Mouse (Mus musculus) layer of hippocampus, adult 2 months (tissue): Measurements from ENCODE around the gene Gm42420. TPM values are rescaled to one million over a fixed set of nuclear protein-coding genes. Genes with fewer than 3 reads are reported as not detected.

ENCODE experiments used
- DNase-seq, 2 experiments: peaks; one replicate each; pipeline ENCODE4 v3.0.0; 2022; ENCODE audit warnings: low spot score in 2 of 2
- H3K27ac ChIP-seq: fragments of 200-600 bp; 2 replicates; pipeline ENCODE4 v1.8.1; 2022
- H3K4me3 ChIP-seq: fragments of 200-600 bp; 2 replicates; pipeline ENCODE4 v1.8.1; 2022; ENCODE audit warnings: mild to moderate bottlenecking
- CTCF ChIP-seq: fragments of 200-600 bp; conservative IDR thresholded peaks from 2 replicates; pipeline ENCODE4 v1.8.1; 2022; ENCODE audit warnings: antibody characterized with exemption, mild to moderate bottlenecking, moderate library complexity
- long read RNA-seq, 2 experiments: library from polyadenylated mRNA; stranded (forward); transcript quantifications; one replicate each; pipeline ENCODE4 v2.0.0; 2021; ENCODE audit warnings: borderline mapping rate in 2 of 2
- total RNA-seq, 2 experiments: library from RNA; stranded (reverse); gene quantifications; 2 replicates each; pipeline ENCODE4 v1.2.3; 2021

Gene Gm42420
- total RNA-seq, result not detected
- long read RNA-seq, experiment 1, result 0 reads
- long read RNA-seq, experiment 2, result 0 reads

- H3K27ac ChIP-seq, result no peak within 1 kb of the TSS
- no peak for DNase-seq
- TF ChIP-seq CTCF, result no peak
- H3K4me3 ChIP-seq, result no peak within 1 kb of the TSS
Observed at GRCm38 (mm10) chr6:39585517-39585916, at the start of gene Gm42420. Gene Gm42420, plus strand, starts transcription at chr6:39585753.

GRCm38 (mm10) chr6:39536621-39537020 lies 48.9 kb upstream of the Gm42420 start:
- H3K4me3 ChIP-seq, result no peak overlapping the region
- TF ChIP-seq CTCF, result no peak
- DNase-seq, result no peak
- H3K27ac ChIP-seq, result no peak overlapping the region

GRCm38 (mm10) chr6:39537276-39537675 lies 48.3 kb upstream of the Gm42420 start:
- no peak for TF ChIP-seq CTCF
- Histone ChIP-seq H3K27ac (no peak overlapping the region), H3K4me3 (no peak overlapping the region)
- no peak for DNase-seq

GRCm38 (mm10) chr6:39538227-39538626 lies 47.3 kb upstream of the Gm42420 start:
- DNase-seq, result no peak
- Histone ChIP-seq H3K27ac (no peak overlapping the region), H3K4me3 (no peak overlapping the region)
- no peak for TF ChIP-seq CTCF

GRCm38 (mm10) chr6:39539679-39540155 lies 45.8 kb upstream of the Gm42420 start:
- DNase-seq, result no peak
- 0 out of 2 replicates have a peak overlapping the region, but pooled peaks have one; percentile 2 for H3K27ac ChIP-seq

GRCm38 (mm10) chr6:39540563-39540962 lies 45.0 kb upstream of the Gm42420 start:
- DNase-seq, result no peak
- TF ChIP-seq CTCF, result no peak
- Histone ChIP-seq H3K27ac (no peak overlapping the region), H3K4me3 (no peak overlapping the region)

More at GRCm38 (mm10) chr6:39539679-39540155, 45.8 kb upstream of the Gm42420 start:
- H3K4me3 ChIP-seq, result no peak overlapping the region
- no peak for TF ChIP-seq CTCF

GRCm38 (mm10) chr6:39542631-39543597 lies 42.6 kb upstream of the Gm42420 start:
- Histone ChIP-seq H3K27ac (peak overlapping the region; percentile 78), H3K4me3 (no peak overlapping the region)
- DNase-seq, result peak in 1 of 2 experiments; percentile 30
- TF ChIP-seq CTCF, result no peak

GRCm38 (mm10) chr6:39543769-39544420 lies 41.7 kb upstream of the Gm42420 start:
- Histone ChIP-seq H3K4me3 (no peak overlapping the region), H3K27ac (peak overlapping the region; percentile 78)
- TF ChIP-seq CTCF, result no peak

GRCm38 (mm10) chr6:39545474-39545873 lies 40.1 kb upstream of the Gm42420 start:
- peak overlapping the region; percentile 73 for H3K27ac ChIP-seq
- peak in 1 of 2 experiments; percentile 51 for DNase-seq
- TF ChIP-seq CTCF, result no peak
- H3K4me3 ChIP-seq, result no peak overlapping the region

More at GRCm38 (mm10) chr6:39543769-39544420, 41.7 kb upstream of the Gm42420 start:
- no peak for DNase-seq

GRCm38 (mm10) chr6:39548030-39548429 lies 37.5 kb upstream of the Gm42420 start:
- peak in 1 of 2 experiments; percentile 25 for DNase-seq
- no peak overlapping the region for H3K4me3 ChIP-seq
- H3K27ac ChIP-seq, result peak overlapping the region; percentile 65; the same call in 1 of the 2 replicates
- no peak; the same call in 1 of the 2 replicates for TF ChIP-seq CTCF

GRCm38 (mm10) chr6:39551981-39552636 lies 33.4 kb upstream of the Gm42420 start:
- Histone ChIP-seq H3K27ac (peak overlapping the region; percentile 28; the same call in 1 of the 2 replicates), H3K4me3 (no peak overlapping the region)
- TF ChIP-seq CTCF, result no peak
- no peak for DNase-seq

- TF ChIP-seq CTCF, result no peak
- Histone ChIP-seq H3K27ac (peak overlapping the region; percentile 25; the same call in 1 of the 2 replicates), H3K4me3 (peak overlapping the region; percentile 86; the same call in 1 of the 2 replicates)
- DNase-seq, result no peak
Observed at GRCm38 (mm10) chr6:39554888-39555647, 30.5 kb upstream of the Gm42420 start.
